Mouse (Mus musculus): ENCODE results near the gene Hsf5.

Hsf5 gene

GRCm38 (mm10) chr11:87689402-87689808, 72.4 kb downstream of the Hsf5 start:
- DNase-seq = no peak

DNA sequence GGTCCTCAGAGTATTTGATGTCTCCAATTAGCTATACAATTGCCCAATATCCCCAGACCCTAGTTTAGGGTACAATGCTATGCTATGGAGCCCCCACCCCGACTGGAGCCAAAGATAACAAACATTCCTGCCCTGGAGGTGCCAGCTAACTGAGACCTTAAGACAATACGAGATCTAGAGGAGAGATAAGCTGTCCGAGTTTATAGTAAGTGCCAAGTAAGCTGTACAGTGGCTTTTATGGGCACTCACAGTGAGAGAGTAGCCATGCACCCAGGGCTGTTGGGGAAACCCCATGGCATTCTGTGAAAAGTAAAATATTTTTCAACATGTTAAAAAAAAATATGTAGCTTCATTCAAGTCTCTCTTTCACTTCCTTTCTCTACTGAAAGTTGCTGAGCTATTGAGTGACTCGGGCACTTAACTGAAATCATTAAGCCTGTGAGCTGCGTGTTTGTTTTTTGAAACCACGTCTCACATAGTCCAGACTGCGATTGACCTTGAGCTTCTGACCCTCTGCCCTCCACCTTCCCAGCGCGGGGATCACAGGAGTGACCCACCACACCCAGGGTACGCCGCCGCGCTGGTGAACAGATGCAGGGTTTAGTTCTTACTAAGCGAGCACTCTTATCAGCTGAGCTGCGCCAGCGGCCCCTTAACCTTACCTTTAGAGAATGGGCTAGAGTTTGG, 73.2 kb downstream of the Hsf5 start:
- DNase-seq = no peak

- DNase-seq = no peak
Observed at GRCm38 (mm10) chr11:87697131-87697682, 80.2 kb downstream of the Hsf5 start.

- no peak for DNase-seq
Observed at GRCm38 (mm10) chr11:87698126-87698525, 81.2 kb downstream of the Hsf5 start.

DNA sequence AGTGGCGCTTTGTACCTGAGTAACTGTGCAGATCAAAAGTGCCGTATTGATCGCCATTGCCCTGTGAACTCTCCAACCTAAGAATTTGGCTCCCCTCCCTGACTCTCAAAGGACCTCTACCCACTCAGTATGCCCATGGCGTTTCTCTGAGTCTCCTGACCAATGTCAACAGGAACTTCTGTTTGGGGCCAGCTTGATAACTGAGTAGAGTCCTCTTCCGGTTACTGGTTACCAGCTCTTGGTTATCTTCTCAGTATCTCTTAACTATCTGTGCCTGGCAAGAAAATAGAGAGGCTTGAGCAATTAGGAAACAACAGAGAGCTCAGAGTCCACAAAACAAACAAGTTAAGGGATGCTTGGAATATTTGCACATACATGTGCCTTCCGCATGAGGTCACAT, 84.1 kb downstream of the Hsf5 start:
- no peak for DNase-seq

GRCm38 (mm10) chr11:87701877-87702620, 85.1 kb downstream of the Hsf5 start:
- no peak for DNase-seq

DNA sequence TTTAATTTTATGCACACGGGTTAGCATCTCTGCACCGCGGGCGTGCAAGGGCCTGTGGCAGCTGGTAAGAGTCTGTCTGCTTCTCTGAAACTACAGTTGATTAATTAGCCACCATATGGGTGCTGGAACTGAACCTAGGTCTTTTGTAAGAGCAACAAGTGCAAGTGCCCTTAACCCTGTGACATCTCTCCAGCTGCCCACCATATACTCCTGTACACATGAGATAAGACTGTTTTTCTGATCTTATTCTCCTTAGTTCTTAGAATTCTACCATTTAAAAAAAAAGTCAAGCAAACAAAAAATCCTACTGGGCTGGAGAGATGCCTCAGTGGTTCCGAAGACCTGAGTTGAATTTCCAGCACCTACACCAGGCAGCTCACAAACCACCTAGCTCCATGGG, 86.7 kb downstream of the Hsf5 start:
- no peak for DNase-seq

DNA sequence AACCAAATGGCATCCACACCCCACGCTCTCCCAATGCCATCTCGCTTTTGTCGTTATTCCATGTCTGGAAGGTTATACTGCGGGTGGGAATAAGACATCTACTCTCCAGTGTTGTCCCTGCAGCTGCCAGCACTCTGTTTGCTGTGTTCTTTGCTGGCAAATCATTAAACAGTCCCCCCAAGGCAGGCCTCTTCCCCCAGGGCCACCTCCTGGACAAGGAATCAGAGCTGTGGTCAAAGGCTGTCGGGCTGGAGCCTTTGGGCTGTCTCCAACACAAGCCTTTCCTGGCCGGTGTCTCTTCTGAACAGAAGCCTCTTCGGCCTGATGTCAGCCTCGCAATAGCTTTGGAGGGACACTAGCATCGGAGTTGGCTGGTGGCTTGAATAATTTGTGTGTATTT, 87.3 kb downstream of the Hsf5 start:
- DNase-seq = no peak

DNA sequence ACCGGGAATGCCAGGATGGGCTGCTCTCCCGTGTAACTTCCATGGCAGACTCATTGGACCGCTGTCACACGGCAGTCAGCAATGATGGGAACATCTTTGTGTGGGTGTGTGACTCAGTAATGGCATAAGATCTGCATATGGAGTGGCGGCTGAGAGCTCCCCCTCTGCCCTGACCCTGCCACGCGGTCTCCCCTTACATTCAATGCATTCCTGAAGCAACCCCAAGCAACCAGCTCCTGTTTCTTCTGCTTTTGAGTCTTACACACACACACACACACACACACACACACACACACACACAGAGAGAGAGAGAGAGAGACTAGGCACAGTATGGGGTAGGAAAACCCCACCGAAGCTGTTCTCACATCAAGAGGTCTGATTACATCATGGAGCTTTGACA, 90.6 kb downstream of the Hsf5 start:
- no peak for DNase-seq

DNA sequence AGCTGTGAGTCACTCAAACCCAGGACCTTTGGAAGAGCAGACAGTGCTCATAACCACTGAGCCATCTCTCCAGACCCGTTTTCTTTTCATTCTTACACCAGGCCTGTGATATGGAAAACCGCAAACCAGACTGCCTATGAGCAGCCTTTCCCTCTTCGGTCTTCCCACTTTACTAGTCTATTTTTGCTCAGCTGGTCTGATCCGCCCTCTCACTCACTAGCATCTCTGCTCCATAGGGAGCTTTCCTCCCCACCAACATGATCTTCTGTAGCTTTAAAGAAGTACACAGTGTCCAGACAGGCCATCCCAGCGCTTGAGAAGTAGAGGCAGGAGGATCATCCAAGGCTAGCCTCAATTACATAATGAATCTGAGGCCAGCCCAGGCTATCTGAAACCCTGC, 92.0 kb downstream of the Hsf5 start:
- no peak for DNase-seq
